Mouse (Mus musculus): ENCODE data around the gene Armh3.

Armh3 gene

GRCm38 (mm10) chr19:45997785-45998693, at the start of gene Armh3:
Gene Armh3 (minus strand): TSS chr19:45998488.
- peak; percentile 97 for DNase-seq (ENCODE audit: low read depth, low spot score)

GRCm38 (mm10) chr19:46047426-46047825, 49.1 kb upstream of the Armh3 start:
- DNase-seq (ENCODE audit: low read depth, low spot score), result no peak

- no peak for DNase-seq (ENCODE audit: low read depth, low spot score)
Observed at GRCm38 (mm10) chr19:46046621-46047025, 48.3 kb upstream of the Armh3 start.

- no peak for DNase-seq (ENCODE audit: low read depth, low spot score)
Observed at GRCm38 (mm10) chr19:46045696-46046311, 47.5 kb upstream of the Armh3 start.

GRCm38 (mm10) chr19:46044993-46045695, 46.9 kb upstream of the Armh3 start, which contains the start of gene Ldb1:
Gene Ldb1 (minus strand): TSS chr19:46045214.
- DNase-seq (ENCODE audit: low read depth, low spot score), result peak; percentile 88

GRCm38 (mm10) chr19:46044271-46044992, 46.1 kb upstream of the Armh3 start, which contains the start of gene Pprc1:
Gene Pprc1 (plus strand): TSS chr19:46044886.
- DNase-seq (ENCODE audit: low read depth, low spot score), result peak; percentile 80

- peak; percentile 32 for DNase-seq (ENCODE audit: low read depth, low spot score)
Observed at GRCm38 (mm10) chr19:46043380-46043779, 45.1 kb upstream of the Armh3 start.

GRCm38 (mm10) chr19:46042476-46043011, 44.3 kb upstream of the Armh3 start:
- peak; percentile 74 for DNase-seq (ENCODE audit: low read depth, low spot score)

- DNase-seq (ENCODE audit: low read depth, low spot score), result no peak
Observed at GRCm38 (mm10) chr19:46041933-46042475, 43.7 kb upstream of the Armh3 start.

GRCm38 (mm10) chr19:46041299-46041932, 43.1 kb upstream of the Armh3 start:
- DNase-seq (ENCODE audit: low read depth, low spot score), result peak; percentile 84

- DNase-seq (ENCODE audit: low read depth, low spot score), result peak; percentile 80
Observed at GRCm38 (mm10) chr19:46040149-46040902, 42.0 kb upstream of the Armh3 start.

GRCm38 (mm10) chr19:46039478-46039877, 41.2 kb upstream of the Armh3 start:
- peak; percentile 91 for DNase-seq (ENCODE audit: low read depth, low spot score)

GRCm38 (mm10) chr19:46038851-46039260, 40.6 kb upstream of the Armh3 start:
- DNase-seq (ENCODE audit: low read depth, low spot score), result peak; percentile 35

GRCm38 (mm10) chr19:46037925-46038850, 39.9 kb upstream of the Armh3 start:
- no peak for DNase-seq (ENCODE audit: low read depth, low spot score)

- DNase-seq (ENCODE audit: low read depth, low spot score), result no peak
Observed at GRCm38 (mm10) chr19:46037243-46037924, 39.1 kb upstream of the Armh3 start.

- peak; percentile 47 for DNase-seq (ENCODE audit: low read depth, low spot score)
Observed at GRCm38 (mm10) chr19:46036477-46037242, 38.4 kb upstream of the Armh3 start.

- DNase-seq (ENCODE audit: low read depth, low spot score), result no peak
Observed at GRCm38 (mm10) chr19:46035971-46036370, 37.7 kb upstream of the Armh3 start.

Data from A20 (cell line).